Mouse (Mus musculus) small intestine, adult 2 months (tissue): ENCODE measurements at regions not wholly inside any gene's neighbourhood (a gene's known extent, or its start where the extent isn't known, plus 50 kb on each side); places are given as distances from the start of the nearest gene placed in this dataset.

ENCODE experiments used
- CTCF ChIP-seq: fragments of 200-500 bp; IDR thresholded peaks from 2 replicates; pipeline ENCODE4 v1.5.1; 2012; ENCODE audit warnings: low read depth, mild to moderate bottlenecking, control low read depth, inconsistent platforms, low read length, moderate library complexity, mixed read lengths; ENCODE audit not compliant: insufficient replicate concordance, insufficient read length; ENCODE audit errors: extremely low read depth
- POLR2A ChIP-seq: fragments of 200-500 bp; IDR thresholded peaks from 2 replicates; pipeline ENCODE4 v1.6.1; 2012; ENCODE audit warnings: low read depth, mild to moderate bottlenecking, control low read depth, inconsistent platforms, low read length, moderate library complexity

GRCm38 (mm10) chr10:66857330-66857729 is 238.6 kb upstream of the Jmjd1c start:
- TF ChIP-seq POLR2A (no peak), CTCF (no peak)
